In genomic region chr2:39483208-39483912, GRCm38 (mm10) we compare ENCODE assay signal across 18 mouse cellular contexts.
A peak's percentile ranks its signal among the peaks of the same experiment; 100 is the strongest.
DNase-seq lines count a peak whose midpoint lies in the region; ATAC-seq and TF ChIP-seq lines count a peak whose summit lies in the region.
"Had no signal": no experiment of that assay in that cellular context is flagged by ENCODE, and none has a peak within 500 bp of the region (broad histone marks: within the 10 kb centered on the region; RNA-seq: fewer than 3 reads in every experiment).

No protein-coding gene starts in this region.

- H3K36me3 ChIP-seq in hindbrain, embryonic 13.5 days: no peaks in the 10 kb centered on the region
- H3K36me3 ChIP-seq in hindbrain, embryonic 12.5 days: no peaks in the 10 kb centered on the region
- H3K36me3 ChIP-seq in ES-E14 (ENCODE audit: control insufficient read depth, insufficient read depth, low read length, poor library complexity, severe bottlenecking): no peaks in the 10 kb centered on the region
- H3K36me3 ChIP-seq in forebrain, embryonic 15.5 days: no peaks in the 10 kb centered on the region
- H3K36me3 ChIP-seq in midbrain, embryonic 14.5 days (ENCODE audit: control insufficient read depth, insufficient read depth, low read length): no peaks in the 10 kb centered on the region

- no peaks in the 10 kb centered on the region for H3K9me3 ChIP-seq in hindbrain, embryonic 13.5 days
- no peaks in the 10 kb centered on the region for H3K9me3 ChIP-seq in hindbrain, embryonic 12.5 days (replicated peaks)
- no peaks in the 10 kb centered on the region for H3K9me3 ChIP-seq in ES-E14 (ENCODE audit: control insufficient read depth, insufficient read depth, low read depth, low read length)
- H3K9me3 ChIP-seq in forebrain, embryonic 15.5 days: no peaks in the 10 kb centered on the region
- H3K9me3 ChIP-seq in midbrain, embryonic 14.5 days (ENCODE audit: control insufficient read depth, low read length): no peaks in the 10 kb centered on the region

- no peak for ATAC-seq in hindbrain, embryonic 13.5 days (ENCODE audit: low FRiP score)
- ATAC-seq in hindbrain, embryonic 12.5 days (ENCODE audit: low FRiP score): no peak
- ATAC-seq in forebrain, embryonic 15.5 days (replicated peaks): 0 out of 2 replicates have a peak, but pooled peaks have one; percentile 35
- ATAC-seq in midbrain, embryonic 14.5 days (ENCODE audit: low FRiP score, low TSS enrichment): peak; percentile 56; the same call in 1 of the 2 replicates
- ATAC-seq: inflammation-experienced regulatory T-cells, adult 6 months; Patski had no signal

- in situ Hi-C loops in ES-E14 (cut with MboI; ENCODE audit: low sequenced_read_pairs in 2 of 2, unreplicated experiment in 2 of 2): no loop called here

- no peaks in the 10 kb centered on the region for H3K4me1 ChIP-seq in hindbrain, embryonic 13.5 days (replicated peaks)
- H3K4me1 ChIP-seq in hindbrain, embryonic 12.5 days: no peaks in the 10 kb centered on the region
- peaks cover 0 to 3% of the 10 kb centered on the region in 2 experiments; a peak in 1 of 4 replicates for H3K4me1 ChIP-seq in ES-E14 (ENCODE audit: control insufficient read depth in 2 of 2, insufficient read depth in 2 of 2, low read length in 2 of 2, poor library complexity in 1 of 2)
- H3K4me1 ChIP-seq in forebrain, embryonic 15.5 days: no peaks in the 10 kb centered on the region
- 0 out of 2 replicates have a peak, but pooled peaks cover 5% of the 10 kb centered on the region for H3K4me1 ChIP-seq in midbrain, embryonic 14.5 days (ENCODE audit: control insufficient read depth, insufficient read depth, low read length)

- H3K27me3 ChIP-seq in hindbrain, embryonic 13.5 days: no peaks in the 10 kb centered on the region
- H3K27me3 ChIP-seq in hindbrain, embryonic 12.5 days: no peaks in the 10 kb centered on the region
- no peaks in the 10 kb centered on the region for H3K27me3 ChIP-seq in forebrain, embryonic 15.5 days
- no peaks in the 10 kb centered on the region for H3K27me3 ChIP-seq in midbrain, embryonic 14.5 days (ENCODE audit: control insufficient read depth, insufficient read depth, low read length)
- H3K27me3 ChIP-seq: Patski had no signal

- H3K9ac ChIP-seq in hindbrain, embryonic 13.5 days: 0 out of 2 replicates have a peak overlapping the region, but pooled peaks have one; percentile 19
- no peak overlapping the region for H3K9ac ChIP-seq in hindbrain, embryonic 12.5 days
- H3K9ac ChIP-seq in ES-E14 (ENCODE audit: insufficient read depth, low read depth, low read length, poor library complexity, severe bottlenecking): no peak overlapping the region
- no peak overlapping the region for H3K9ac ChIP-seq in forebrain, embryonic 15.5 days (replicated peaks)
- H3K9ac ChIP-seq in midbrain, embryonic 14.5 days (replicated peaks; ENCODE audit: low read length): no peak overlapping the region
- H3K9ac ChIP-seq: lung, embryonic 14.5 days had no signal

- 40% methylated on average over 12 of the region's 12 CpGs for WGBS in hindbrain, embryonic 13.5 days
- 43% methylated on average over 12 of the region's 12 CpGs for WGBS in hindbrain, embryonic 12.5 days
- 27% methylated on average over 12 of the region's 12 CpGs for WGBS in forebrain, embryonic 15.5 days
- WGBS in midbrain, embryonic 14.5 days: 11% methylated on average over 12 of the region's 12 CpGs

- no peak overlapping the region for H3K4me2 ChIP-seq in hindbrain, embryonic 13.5 days
- no peak overlapping the region for H3K4me2 ChIP-seq in hindbrain, embryonic 12.5 days (replicated peaks)
- no peak overlapping the region for H3K4me2 ChIP-seq in forebrain, embryonic 15.5 days (replicated peaks)
- peak overlapping the region; percentile 32 for H3K4me2 ChIP-seq in midbrain, embryonic 14.5 days (ENCODE audit: low read length)
- H3K4me2 ChIP-seq: liver, embryonic 11.5 days; lung, embryonic 14.5 days had no signal

- no peak overlapping the region for H3K4me3 ChIP-seq in hindbrain, embryonic 13.5 days
- no peak overlapping the region for H3K4me3 ChIP-seq in hindbrain, embryonic 12.5 days
- H3K4me3 ChIP-seq in ES-E14 (ENCODE audit: insufficient read depth in 1 of 2, low read depth in 1 of 2, low read length in 2 of 2, poor library complexity in 1 of 2, severe bottlenecking in 1 of 2): no peak overlapping the region
- H3K4me3 ChIP-seq in forebrain, embryonic 15.5 days: no peak overlapping the region
- no peak overlapping the region for H3K4me3 ChIP-seq in midbrain, embryonic 14.5 days (replicated peaks; ENCODE audit: low read depth, low read length)
- H3K4me3 ChIP-seq: myocyte had no signal

- DNase-seq in ES-E14 (ENCODE audit: low read depth, low spot score): no peak
- peak; percentile 30 for DNase-seq in midbrain, embryonic 14.5 days
- DNase-seq in gastrocnemius, adult 18-20 months (ENCODE audit: low spot score): no peak
- no peak for DNase-seq in gastrocnemius, postnatal 10 days
- DNase-seq in right cerebral cortex, postnatal 25 days: no peak
- DNase-seq: adrenal gland, adult 8-10 months; heart, postnatal 10 days; kidney, postnatal 14 days; lung, embryonic 14.5 days; right cerebral cortex, postnatal 14 days; thymus, postnatal 4 days had no signal

- H3K27ac ChIP-seq in hindbrain, embryonic 13.5 days: peak overlapping the region; percentile 15; the same call in 1 of the 2 replicates
- H3K27ac ChIP-seq in hindbrain, embryonic 12.5 days: no peak overlapping the region
- no peak overlapping the region for H3K27ac ChIP-seq in ES-E14 (ENCODE audit: insufficient read depth, low read depth, low read length, poor library complexity, severe bottlenecking)
- no peak overlapping the region for H3K27ac ChIP-seq in forebrain, embryonic 15.5 days (replicated peaks)
- no peak overlapping the region for H3K27ac ChIP-seq in midbrain, embryonic 14.5 days (replicated peaks; ENCODE audit: low read depth, low read length)

TF ChIP-seq in ES-E14, 5 proteins besides CTCF, POLR2A, EP300 and RAD21:
- peak; percentile 82 for TF ChIP-seq ZNF384 (IDR thresholded peaks at IDR 0.05; ENCODE audit: low read depth, low read length)
- TF ChIP-seq ZC3H11A (IDR thresholded peaks at IDR 0.05; ENCODE audit: borderline replicate concordance, low read depth, low read length): no peak
- TF ChIP-seq MAFK (IDR thresholded peaks at IDR 0.05; ENCODE audit: insufficient read depth, low read depth, low read length): no peak
- no peak for TF ChIP-seq CHD2 (IDR thresholded peaks at IDR 0.05; ENCODE audit: low read depth, low read length)
- TF ChIP-seq HCFC1 (IDR thresholded peaks at IDR 0.05; ENCODE audit: borderline replicate concordance, insufficient read depth, low read length): no peak
TF ChIP-seq in ES-E14: peak in this region for 1.

Comparison
In these comparisons a context has a peak if more than half of its experiments do, and no peak if none do; other contexts are left out.
1. ATAC-seq: peak in forebrain, embryonic 15.5 days (single experiment) and midbrain, embryonic 14.5 days (single experiment); none in hindbrain, embryonic 13.5 days (single experiment) and hindbrain, embryonic 12.5 days (single experiment).